Mouse (Mus musculus): ENCODE results near the gene Pde4d. TPM values are rescaled to one million over a fixed set of nuclear protein-coding genes. Genes with fewer than 3 reads are reported as not detected.

Gene Pde4d
- polyA plus RNA-seq, 1 experiment from 2014 or later = 27.9 TPM

GRCm38 (mm10) chr13:109829444-109829843 lies 1379.7 kb downstream of the Pde4d start:
- Histone ChIP-seq H3K27me3 (ENCODE audit: control insufficient read depth, insufficient read depth, low read length) (no peaks in the 10 kb centered on the region), H3K4me3 (ENCODE audit: low read length) (no peak overlapping the region), H3K36me3 (ENCODE audit: control insufficient read depth, insufficient read depth) (no peaks in the 10 kb centered on the region), H3K9me3 (replicated peaks; ENCODE audit: control insufficient read depth, low read length) (no peaks in the 10 kb centered on the region), H3K27ac (ENCODE audit: low read length) (no peak overlapping the region), H3K9ac (ENCODE audit: low read length) (no peak overlapping the region), H3K4me1 (ENCODE audit: control insufficient read depth, insufficient read depth, low read length) (no peaks in the 10 kb centered on the region), H3K4me2 (ENCODE audit: low read depth, low read length) (no peak overlapping the region)
- 77% methylated on average over 3 of the region's 3 CpGs for WGBS
- no peak for ATAC-seq (replicated peaks; ENCODE audit: extremely low read depth, insufficient read depth, low FRiP score)

- Histone ChIP-seq H3K9ac (ENCODE audit: low read length) (no peak overlapping the region), H3K4me1 (ENCODE audit: control insufficient read depth, insufficient read depth, low read length) (no peaks in the 10 kb centered on the region), H3K4me2 (ENCODE audit: low read depth, low read length) (no peak overlapping the region), H3K4me3 (ENCODE audit: low read length) (no peak overlapping the region), H3K9me3 (replicated peaks; ENCODE audit: control insufficient read depth, low read length) (no peaks in the 10 kb centered on the region), H3K36me3 (ENCODE audit: control insufficient read depth, insufficient read depth) (no peaks in the 10 kb centered on the region), H3K27me3 (ENCODE audit: control insufficient read depth, insufficient read depth, low read length) (no peaks in the 10 kb centered on the region), H3K27ac (ENCODE audit: low read length) (no peak overlapping the region)
- WGBS = 88% methylated on average over 3 of the region's 3 CpGs
- no peak for ATAC-seq (replicated peaks; ENCODE audit: extremely low read depth, insufficient read depth, low FRiP score)
Measured at GRCm38 (mm10) chr13:109834935-109835334, 1385.2 kb downstream of the Pde4d start.

- no peaks in the 10 kb centered on the region for H3K9me3 ChIP-seq (replicated peaks; ENCODE audit: control insufficient read depth, low read length)
- H3K9ac ChIP-seq (ENCODE audit: low read length) = no peak overlapping the region
- H3K27ac ChIP-seq (ENCODE audit: low read length) = no peak overlapping the region
- no peaks in the 10 kb centered on the region for H3K27me3 ChIP-seq (ENCODE audit: control insufficient read depth, insufficient read depth, low read length)
- no peak overlapping the region for H3K4me3 ChIP-seq (ENCODE audit: low read length)
- WGBS = 70% methylated on average over 11 of the region's 11 CpGs
- H3K4me1 ChIP-seq (ENCODE audit: control insufficient read depth, insufficient read depth, low read length) = no peaks in the 10 kb centered on the region
- no peak; the same call in 1 of the 2 replicates for ATAC-seq (replicated peaks; ENCODE audit: extremely low read depth, insufficient read depth, low FRiP score)
- no peak overlapping the region for H3K4me2 ChIP-seq (ENCODE audit: low read depth, low read length)
- H3K36me3 ChIP-seq (ENCODE audit: control insufficient read depth, insufficient read depth) = no peaks in the 10 kb centered on the region
Measured at GRCm38 (mm10) chr13:109837453-109837852, 1387.7 kb downstream of the Pde4d start.

- 83% methylated on average over 7 of the region's 7 CpGs for WGBS
- no peak for ATAC-seq (replicated peaks; ENCODE audit: extremely low read depth, insufficient read depth, low FRiP score)
- Histone ChIP-seq H3K4me2 (ENCODE audit: low read depth, low read length) (no peak overlapping the region), H3K4me1 (ENCODE audit: control insufficient read depth, insufficient read depth, low read length) (no peaks in the 10 kb centered on the region), H3K9me3 (replicated peaks; ENCODE audit: control insufficient read depth, low read length) (no peaks in the 10 kb centered on the region), H3K27me3 (ENCODE audit: control insufficient read depth, insufficient read depth, low read length) (no peaks in the 10 kb centered on the region), H3K4me3 (ENCODE audit: low read length) (no peak overlapping the region), H3K36me3 (ENCODE audit: control insufficient read depth, insufficient read depth) (peaks cover under 1% of the 10 kb centered on the region; the same call in 1 of the 2 replicates), H3K9ac (ENCODE audit: low read length) (no peak overlapping the region), H3K27ac (ENCODE audit: low read length) (no peak overlapping the region)
Measured at GRCm38 (mm10) chr13:109837921-109838320, 1388.2 kb downstream of the Pde4d start.

GRCm38 (mm10) chr13:109840251-109840650 lies 1390.5 kb downstream of the Pde4d start:
- no peak overlapping the region for H3K4me3 ChIP-seq (ENCODE audit: low read length)
- no peak overlapping the region for H3K4me2 ChIP-seq (ENCODE audit: low read depth, low read length)
- H3K4me1 ChIP-seq (ENCODE audit: control insufficient read depth, insufficient read depth, low read length) = no peaks in the 10 kb centered on the region
- no peaks in the 10 kb centered on the region for H3K27me3 ChIP-seq (ENCODE audit: control insufficient read depth, insufficient read depth, low read length)
- no peak for ATAC-seq (replicated peaks; ENCODE audit: extremely low read depth, insufficient read depth, low FRiP score)
- no peak overlapping the region for H3K27ac ChIP-seq (ENCODE audit: low read length)
- no peaks in the 10 kb centered on the region for H3K9me3 ChIP-seq (replicated peaks; ENCODE audit: control insufficient read depth, low read length)
- no peak overlapping the region for H3K9ac ChIP-seq (ENCODE audit: low read length)
- peaks cover 2% of the 10 kb centered on the region; the same call in 1 of the 2 replicates for H3K36me3 ChIP-seq (ENCODE audit: control insufficient read depth, insufficient read depth)
- WGBS = 44% methylated on average over 2 of the region's 2 CpGs

GRCm38 (mm10) chr13:109841140-109841822 lies 1391.5 kb downstream of the Pde4d start:
- Histone ChIP-seq H3K27ac (ENCODE audit: low read length) (no peak overlapping the region), H3K4me1 (ENCODE audit: control insufficient read depth, insufficient read depth, low read length) (no peaks in the 10 kb centered on the region), H3K9me3 (replicated peaks; ENCODE audit: control insufficient read depth, low read length) (no peaks in the 10 kb centered on the region), H3K9ac (ENCODE audit: low read length) (no peak overlapping the region), H3K36me3 (ENCODE audit: control insufficient read depth, insufficient read depth) (peaks cover 2% of the 10 kb centered on the region; the same call in 1 of the 2 replicates), H3K27me3 (ENCODE audit: control insufficient read depth, insufficient read depth, low read length) (no peaks in the 10 kb centered on the region), H3K4me2 (ENCODE audit: low read depth, low read length) (no peak overlapping the region), H3K4me3 (ENCODE audit: low read length) (no peak overlapping the region)
- no peak for ATAC-seq (replicated peaks; ENCODE audit: extremely low read depth, insufficient read depth, low FRiP score)
- 80% methylated on average over 2 of the region's 2 CpGs for WGBS

- Histone ChIP-seq H3K9ac (ENCODE audit: low read length) (no peak overlapping the region), H3K36me3 (ENCODE audit: control insufficient read depth, insufficient read depth) (peaks cover 2% of the 10 kb centered on the region; the same call in 1 of the 2 replicates), H3K27ac (ENCODE audit: low read length) (no peak overlapping the region), H3K27me3 (ENCODE audit: control insufficient read depth, insufficient read depth, low read length) (no peaks in the 10 kb centered on the region), H3K9me3 (replicated peaks; ENCODE audit: control insufficient read depth, low read length) (no peaks in the 10 kb centered on the region), H3K4me1 (ENCODE audit: control insufficient read depth, insufficient read depth, low read length) (no peaks in the 10 kb centered on the region), H3K4me3 (ENCODE audit: low read length) (no peak overlapping the region), H3K4me2 (ENCODE audit: low read depth, low read length) (no peak overlapping the region)
- no peak for ATAC-seq (replicated peaks; ENCODE audit: extremely low read depth, insufficient read depth, low FRiP score)
- WGBS = 91% methylated on average over 2 of the region's 2 CpGs
Measured at GRCm38 (mm10) chr13:109842982-109843381, 1393.2 kb downstream of the Pde4d start.

- ATAC-seq (replicated peaks; ENCODE audit: extremely low read depth, insufficient read depth, low FRiP score) = no peak; the same call in 1 of the 2 replicates
- 82% methylated on average over 6 of the region's 6 CpGs for WGBS
- H3K9me3 ChIP-seq (replicated peaks; ENCODE audit: control insufficient read depth, low read length) = no peaks in the 10 kb centered on the region
Measured at GRCm38 (mm10) chr13:109844828-109845227, 1395.1 kb downstream of the Pde4d start.

GRCm38 (mm10) chr13:109863826-109864225 lies 1414.1 kb downstream of the Pde4d start:
- 57% methylated on average over 1 of the region's 1 CpGs for WGBS
- no peak for ATAC-seq (replicated peaks; ENCODE audit: extremely low read depth, insufficient read depth, low FRiP score)
- no peaks in the 10 kb centered on the region for H3K9me3 ChIP-seq (replicated peaks; ENCODE audit: control insufficient read depth, low read length)
- H3K27me3 ChIP-seq (ENCODE audit: control insufficient read depth, insufficient read depth, low read length) = no peaks in the 10 kb centered on the region
- H3K27ac ChIP-seq (ENCODE audit: low read length) = no peak overlapping the region
- H3K4me2 ChIP-seq (ENCODE audit: low read depth, low read length) = no peak overlapping the region
- no peak overlapping the region for H3K9ac ChIP-seq (ENCODE audit: low read length)
- no peaks in the 10 kb centered on the region for H3K36me3 ChIP-seq (ENCODE audit: control insufficient read depth, insufficient read depth)
- H3K4me1 ChIP-seq (ENCODE audit: control insufficient read depth, insufficient read depth, low read length) = no peaks in the 10 kb centered on the region
- no peak overlapping the region for H3K4me3 ChIP-seq (ENCODE audit: low read length)

More at GRCm38 (mm10) chr13:109844828-109845227, 1395.1 kb downstream of the Pde4d start:
- peaks cover 2% of the 10 kb centered on the region; the same call in 1 of the 2 replicates for H3K36me3 ChIP-seq (ENCODE audit: control insufficient read depth, insufficient read depth)
- no peak overlapping the region for H3K4me2 ChIP-seq (ENCODE audit: low read depth, low read length)
- no peaks in the 10 kb centered on the region for H3K4me1 ChIP-seq (ENCODE audit: control insufficient read depth, insufficient read depth, low read length)
- H3K9ac ChIP-seq (ENCODE audit: low read length) = no peak overlapping the region
- no peak overlapping the region for H3K27ac ChIP-seq (ENCODE audit: low read length)
- H3K27me3 ChIP-seq (ENCODE audit: control insufficient read depth, insufficient read depth, low read length) = no peaks in the 10 kb centered on the region
- no peak overlapping the region for H3K4me3 ChIP-seq (ENCODE audit: low read length)
